Mouse (Mus musculus): ENCODE measurements at regions not wholly inside any gene's neighbourhood (a gene's known extent, or its start where the extent isn't known, plus 50 kb on each side); places are given as distances from the start of the nearest gene placed in this dataset.

DNA sequence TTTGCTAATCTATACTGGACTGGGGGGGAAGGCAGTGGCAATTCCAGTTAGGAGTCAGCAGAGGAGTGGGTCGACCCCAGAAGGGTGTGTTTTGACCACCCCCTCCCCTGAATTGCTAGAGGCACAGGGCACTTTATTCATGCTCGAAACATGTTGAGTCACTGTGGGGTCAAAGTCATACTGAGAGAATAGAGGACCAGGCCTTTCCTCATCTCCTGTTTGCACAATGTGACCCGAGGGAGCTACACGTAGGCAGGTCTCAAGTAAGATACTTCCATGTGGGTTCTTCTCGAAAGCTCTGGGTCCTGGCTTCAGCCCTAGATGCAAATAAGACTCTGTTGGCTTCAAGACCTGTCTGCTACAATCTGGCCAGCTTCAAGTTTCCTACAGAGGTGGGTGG lies 60.0 kb upstream of the Stx16 start:
- DNase-seq, result no peak
- TF ChIP-seq CTCF (IDR thresholded peaks at IDR 0.05; ENCODE audit: insufficient read depth, low read length) (no peak), POLR2A (IDR thresholded peaks at IDR 0.05; ENCODE audit: borderline replicate concordance, extremely low read depth, low read depth, low read length) (no peak)
- Histone ChIP-seq H3K4me3 (replicated peaks; ENCODE audit: extremely low read depth, low read depth, low read length) (no peak overlapping the region), H3K4me1 (ENCODE audit: control insufficient read depth, insufficient read depth, low read length) (peaks cover 3% of the 10 kb centered on the region)
- WGBS, result 82% methylated on average over 5 of the region's 5 CpGs

DNA sequence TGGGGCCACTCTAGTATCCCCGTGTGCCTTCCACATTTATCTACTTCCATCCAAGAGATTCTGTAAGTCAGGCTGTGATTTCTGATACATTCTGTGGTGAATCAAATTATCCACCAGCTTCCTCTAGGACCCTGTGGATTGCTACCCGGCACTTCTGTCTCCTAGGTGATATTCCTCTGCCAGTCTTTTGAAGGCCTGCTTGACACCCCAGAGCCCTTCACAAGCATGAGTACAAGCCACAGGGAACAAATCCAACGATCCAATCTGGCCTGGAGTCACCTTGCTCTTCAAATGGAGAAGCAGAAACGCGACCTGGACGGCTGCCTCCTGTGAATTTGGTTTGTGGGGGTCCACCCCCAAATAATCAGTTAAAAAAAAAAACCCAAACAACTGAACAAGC lies 59.1 kb upstream of the Stx16 start:
- WGBS, result 68% methylated on average over 6 of the region's 6 CpGs
- Histone ChIP-seq H3K4me1 (ENCODE audit: control insufficient read depth, insufficient read depth, low read length) (peaks cover 3% of the 10 kb centered on the region), H3K4me3 (replicated peaks; ENCODE audit: extremely low read depth, low read depth, low read length) (no peak overlapping the region)
- DNase-seq, result no peak
- no peak for TF ChIP-seq POLR2A (IDR thresholded peaks at IDR 0.05; ENCODE audit: borderline replicate concordance, extremely low read depth, low read depth, low read length)
- no peak for TF ChIP-seq CTCF (IDR thresholded peaks at IDR 0.05; ENCODE audit: insufficient read depth, low read length)

DNA sequence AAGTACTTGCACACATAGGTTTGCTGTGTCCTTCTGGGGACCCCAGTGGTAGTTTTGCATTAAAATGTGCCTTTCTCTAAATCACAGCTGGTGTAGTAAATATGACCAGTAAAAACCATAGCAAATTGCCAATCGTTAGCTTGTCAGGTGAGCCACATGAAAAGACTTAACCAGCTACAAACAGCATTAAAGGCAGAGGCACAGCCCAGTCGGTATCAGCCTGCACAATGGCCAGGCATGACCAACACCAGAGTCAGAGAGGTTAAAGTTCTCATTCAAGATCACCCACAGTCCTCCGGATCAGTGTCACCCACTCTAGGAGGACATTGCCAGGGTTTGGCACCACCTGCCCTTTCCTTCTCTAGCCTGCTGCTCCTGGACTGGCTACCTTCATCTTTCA lies 58.5 kb upstream of the Stx16 start:
- no peak overlapping the region for H3K4me3 ChIP-seq (replicated peaks; ENCODE audit: extremely low read depth, low read depth, low read length)
- TF ChIP-seq POLR2A (IDR thresholded peaks at IDR 0.05; ENCODE audit: borderline replicate concordance, extremely low read depth, low read depth, low read length) (no peak), CTCF (IDR thresholded peaks at IDR 0.05; ENCODE audit: insufficient read depth, low read length) (no peak)

DNA sequence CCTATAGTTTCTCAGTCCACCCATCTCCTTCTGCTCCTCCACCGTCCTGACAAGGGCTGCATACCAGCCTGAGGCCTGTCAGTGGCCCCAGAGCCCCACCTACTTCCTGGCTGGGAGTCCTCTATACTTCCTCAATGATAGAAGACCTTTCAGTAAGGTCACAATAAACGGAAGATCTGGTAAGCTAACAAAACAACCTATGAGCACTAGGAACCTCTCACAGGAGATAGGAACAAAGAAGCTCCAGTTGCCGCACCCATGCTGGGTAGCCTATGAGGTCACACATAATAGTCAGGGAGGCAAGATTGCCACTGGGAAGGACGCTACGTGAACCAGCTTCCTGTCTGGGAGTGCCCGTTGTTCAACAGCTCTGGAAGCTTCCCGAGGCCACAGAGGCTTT lies 58.1 kb upstream of the Stx16 start:
- TF ChIP-seq CTCF (IDR thresholded peaks at IDR 0.05; ENCODE audit: insufficient read depth, low read length) (no peak), POLR2A (IDR thresholded peaks at IDR 0.05; ENCODE audit: borderline replicate concordance, extremely low read depth, low read depth, low read length) (no peak)
- peaks cover 3% of the 10 kb centered on the region for H3K4me1 ChIP-seq (ENCODE audit: control insufficient read depth, insufficient read depth, low read length)
- no peak overlapping the region for H3K4me3 ChIP-seq (replicated peaks; ENCODE audit: extremely low read depth, low read depth, low read length)
- WGBS, result 31% methylated on average over 7 of the region's 7 CpGs
- DNase-seq, result no peak

More for the DNA sequence above, 58.5 kb upstream of the Stx16 start:
- DNase-seq, result no peak
- WGBS, result 51% methylated on average over 3 of the region's 3 CpGs
- peaks cover 3% of the 10 kb centered on the region for H3K4me1 ChIP-seq (ENCODE audit: control insufficient read depth, insufficient read depth, low read length)

DNA sequence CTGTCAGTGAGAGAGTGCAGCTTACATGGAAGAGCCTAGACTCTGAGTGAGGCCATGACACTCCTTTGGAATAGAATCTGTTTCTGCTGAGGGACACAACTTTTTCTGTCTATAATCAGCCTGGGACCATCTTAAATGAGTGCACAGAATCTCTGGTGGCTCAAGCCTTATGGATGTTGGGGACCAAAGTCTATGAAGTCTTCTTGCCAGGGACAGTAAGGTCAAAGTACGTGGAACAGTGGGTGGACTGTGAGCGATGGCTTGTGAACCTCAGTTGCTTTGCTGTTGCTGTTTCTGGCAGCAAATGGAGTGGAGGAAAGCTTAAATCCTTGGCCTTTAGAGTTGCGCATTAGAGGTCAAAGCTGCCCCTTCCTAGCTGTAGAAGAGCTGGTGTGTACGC lies 57.1 kb upstream of the Stx16 start:
- TF ChIP-seq POLR2A (IDR thresholded peaks at IDR 0.05; ENCODE audit: borderline replicate concordance, extremely low read depth, low read depth, low read length) (no peak), CTCF (IDR thresholded peaks at IDR 0.05; ENCODE audit: insufficient read depth, low read length) (no peak)
- 93% methylated on average over 4 of the region's 4 CpGs for WGBS
- H3K4me3 ChIP-seq (replicated peaks; ENCODE audit: extremely low read depth, low read depth, low read length), result no peak overlapping the region
- DNase-seq, result no peak
- H3K4me1 ChIP-seq (ENCODE audit: control insufficient read depth, insufficient read depth, low read length), result peaks cover 3% of the 10 kb centered on the region

DNA sequence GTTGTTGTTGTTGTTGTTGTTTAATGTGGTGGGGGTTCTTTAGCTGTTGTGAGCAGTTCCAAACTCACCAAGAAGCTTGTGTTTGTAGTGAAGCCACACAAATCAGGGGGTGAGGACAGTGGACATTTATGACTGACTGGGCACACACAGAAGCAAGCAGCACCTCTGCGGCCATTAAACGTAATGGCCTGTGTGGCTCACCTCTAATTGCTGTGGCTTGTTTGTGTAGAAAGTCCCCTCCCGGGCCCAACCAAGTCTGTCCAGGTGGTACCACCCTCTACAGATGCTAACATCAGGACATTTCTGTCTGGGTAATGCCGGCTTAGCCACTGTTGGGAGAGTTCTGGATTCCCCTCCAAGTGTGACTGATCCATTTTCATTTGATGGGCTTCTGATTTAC lies 56.1 kb upstream of the Stx16 start:
- 90% methylated on average over 4 of the region's 4 CpGs for whole genome bisulfite sequencing
- no peak for DNase-seq
- H3K4me3 ChIP-seq (replicated peaks; ENCODE audit: extremely low read depth, low read depth, low read length), result no peak overlapping the region
- TF ChIP-seq POLR2A (IDR thresholded peaks at IDR 0.05; ENCODE audit: borderline replicate concordance, extremely low read depth, low read depth, low read length), result no peak
- no peak for TF ChIP-seq CTCF (IDR thresholded peaks at IDR 0.05; ENCODE audit: insufficient read depth, low read length)
- peaks cover 3% of the 10 kb centered on the region for H3K4me1 ChIP-seq (ENCODE audit: control insufficient read depth, insufficient read depth, low read length)

DNA sequence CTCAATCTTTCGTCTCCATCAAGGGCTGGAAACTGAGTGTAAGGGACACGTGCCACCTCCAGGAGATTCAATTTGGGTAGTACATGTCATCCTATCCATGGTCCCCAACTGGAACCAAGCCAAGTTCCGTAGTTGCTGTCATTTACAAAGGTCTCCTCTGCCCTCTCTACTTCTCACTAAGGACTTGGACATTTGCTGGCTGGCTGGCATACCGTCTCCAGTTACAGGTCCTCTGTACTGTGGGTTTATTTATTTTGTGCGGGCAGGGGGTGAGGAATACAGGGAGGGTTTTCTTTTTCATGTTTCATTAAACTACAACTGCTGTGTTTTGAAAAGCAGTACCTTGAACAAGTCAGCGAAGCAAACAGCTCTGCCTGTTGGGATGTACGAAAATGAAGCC lies 55.7 kb upstream of the Stx16 start:
- H3K4me3 ChIP-seq (replicated peaks; ENCODE audit: extremely low read depth, low read depth, low read length), result no peak overlapping the region
- no peak for DNase-seq
- WGBS, result 73% methylated on average over 7 of the region's 7 CpGs
- no peak for TF ChIP-seq CTCF (IDR thresholded peaks at IDR 0.05; ENCODE audit: insufficient read depth, low read length)
- no peak for TF ChIP-seq POLR2A (IDR thresholded peaks at IDR 0.05; ENCODE audit: borderline replicate concordance, extremely low read depth, low read depth, low read length)
- H3K4me1 ChIP-seq (ENCODE audit: control insufficient read depth, insufficient read depth, low read length), result peaks cover 3% of the 10 kb centered on the region

DNA sequence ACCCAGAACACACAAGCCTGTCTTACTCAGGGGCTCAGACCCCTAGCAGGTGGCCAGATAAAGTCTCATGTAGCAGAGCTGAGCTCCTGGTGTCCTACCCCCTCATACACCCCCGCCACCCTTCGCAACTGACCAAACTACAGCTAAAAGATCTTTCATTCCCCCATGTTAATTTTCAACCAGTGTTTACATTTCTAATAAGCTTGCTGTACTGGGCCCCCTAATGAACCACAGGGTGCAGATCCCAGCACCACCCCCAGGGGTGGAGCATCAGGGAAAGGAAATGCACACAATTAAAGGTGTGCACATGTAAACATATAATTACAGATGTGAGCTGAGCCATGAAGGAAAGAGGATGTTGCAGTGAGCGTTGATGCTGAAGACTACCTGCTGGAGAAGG lies 54.6 kb upstream of the Stx16 start:
- DNase-seq, result no peak
- Histone ChIP-seq H3K4me1 (ENCODE audit: control insufficient read depth, insufficient read depth, low read length) (peaks cover 3% of the 10 kb centered on the region), H3K4me3 (replicated peaks; ENCODE audit: extremely low read depth, low read depth, low read length) (no peak overlapping the region)
- TF ChIP-seq CTCF (IDR thresholded peaks at IDR 0.05; ENCODE audit: insufficient read depth, low read length) (no peak), POLR2A (IDR thresholded peaks at IDR 0.05; ENCODE audit: borderline replicate concordance, extremely low read depth, low read depth, low read length) (no peak)
- WGBS, result 76% methylated on average over 3 of the region's 3 CpGs

DNA sequence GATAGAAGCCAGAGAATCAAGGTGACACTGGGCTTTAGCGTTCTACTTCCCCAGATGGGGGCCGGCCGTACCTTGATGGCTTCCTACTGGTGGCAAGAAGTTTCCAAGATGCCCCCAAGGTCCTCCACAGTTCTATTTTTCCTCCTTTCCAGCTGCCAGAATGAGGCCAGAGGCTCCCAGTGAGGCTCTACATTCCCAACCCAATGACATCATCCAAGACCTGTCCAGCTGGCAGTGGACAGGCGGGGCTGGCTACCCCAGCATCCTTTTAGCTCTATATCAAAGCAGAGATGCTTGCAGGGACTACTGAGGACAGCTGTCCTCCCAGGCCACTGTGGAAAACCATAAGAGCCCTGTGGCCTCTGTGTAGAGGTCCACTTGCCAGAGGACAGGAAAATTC lies 53.8 kb upstream of the Stx16 start:
- Histone ChIP-seq H3K4me3 (replicated peaks; ENCODE audit: extremely low read depth, low read depth, low read length) (no peak overlapping the region), H3K4me1 (ENCODE audit: control insufficient read depth, insufficient read depth, low read length) (peaks cover 3% of the 10 kb centered on the region)
- TF ChIP-seq POLR2A (IDR thresholded peaks at IDR 0.05; ENCODE audit: borderline replicate concordance, extremely low read depth, low read depth, low read length) (no peak), CTCF (IDR thresholded peaks at IDR 0.05; ENCODE audit: insufficient read depth, low read length) (no peak)
- WGBS, result 77% methylated on average over 4 of the region's 4 CpGs
- DNase-seq, result no peak

DNA sequence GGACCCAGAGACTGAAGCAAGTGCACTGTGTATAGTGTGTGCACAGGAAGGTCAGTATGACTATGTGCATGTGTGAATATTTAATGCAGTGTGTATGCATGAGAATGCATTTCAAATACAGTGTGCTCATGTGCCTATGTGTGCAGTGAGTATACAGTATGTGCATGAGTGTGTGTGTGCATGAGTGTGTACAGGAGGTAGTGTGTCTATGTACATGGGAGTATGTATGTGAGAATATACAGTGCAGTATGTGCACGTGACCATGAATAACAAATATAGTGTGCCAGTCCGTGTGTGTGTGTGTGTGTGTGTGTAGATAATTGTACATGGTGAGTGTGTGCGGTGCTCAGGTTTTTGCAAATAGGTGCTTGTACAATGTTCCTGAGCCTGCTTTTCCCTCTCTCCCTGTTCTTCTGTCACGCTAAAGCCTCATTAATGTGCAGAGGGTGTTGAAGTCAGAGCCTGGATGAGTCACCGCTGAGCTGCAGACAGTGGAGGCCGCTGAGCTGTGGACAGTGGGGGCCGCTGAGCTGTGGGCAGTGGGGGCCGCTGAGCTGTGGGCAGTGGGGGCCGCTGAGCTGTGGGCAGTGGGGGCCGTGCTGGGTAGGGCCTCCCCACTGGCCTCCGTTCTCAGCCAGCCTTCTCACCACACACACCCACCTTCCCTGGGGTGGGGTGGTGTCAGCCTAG lies 50.8 kb upstream of the Stx16 start:
- no peak for DNase-seq
- 80% methylated on average over 11 of the region's 11 CpGs for WGBS
- Histone ChIP-seq H3K4me3 (replicated peaks; ENCODE audit: extremely low read depth, low read depth, low read length) (no peak overlapping the region), H3K4me1 (ENCODE audit: control insufficient read depth, insufficient read depth, low read length) (no peaks in the 10 kb centered on the region)
- no peak for TF ChIP-seq CTCF (IDR thresholded peaks at IDR 0.05; ENCODE audit: insufficient read depth, low read length)
- TF ChIP-seq POLR2A (IDR thresholded peaks at IDR 0.05; ENCODE audit: borderline replicate concordance, extremely low read depth, low read depth, low read length), result no peak
